Mouse (Mus musculus) intestine, embryonic 14.5 days (tissue): ENCODE data around the gene Polr2l. TPM values are rescaled to one million over a fixed set of nuclear protein-coding genes. Genes with fewer than 3 reads are reported as not detected.

Experiments used
- ATAC-seq: fragments of 200-750 bp; cut with Nextera tagmentation; replicated peaks from 2 replicates; pipeline ENCODE4 v1.8.0; 2017; ENCODE audit warnings: low read depth, moderate number of reproducible peaks, moderate TSS enrichment, moderate library complexity; ENCODE audit not compliant: low FRiP score, low TSS enrichment
- DNase-seq: peaks from one replicate; pipeline ENCODE4 v3.0.0-alpha.2; 2018; ENCODE audit warnings: low spot score
- H3K27ac ChIP-seq: fragments of 300-500 bp; sonication (generic); 2 replicates; pipeline ENCODE4 v1.5.1; 2014; ENCODE audit warnings: low read depth, mild to moderate bottlenecking, control low read depth
- H3K27me3 ChIP-seq: fragments of 300-500 bp; sonication (generic); replicated peaks from 2 replicates; pipeline ENCODE4 v1.6.1; 2014; ENCODE audit warnings: low read length, control low read depth; ENCODE audit not compliant: control insufficient read depth, insufficient read depth
- H3K36me3 ChIP-seq: fragments of 300-500 bp; sonication (generic); 2 replicates; pipeline ENCODE4 v1.6.1; 2014; ENCODE audit warnings: low read length, control low read depth; ENCODE audit not compliant: control insufficient read depth, insufficient read depth
- H3K4me1 ChIP-seq: fragments of 300-500 bp; sonication (generic); replicated peaks from 2 replicates; pipeline ENCODE4 v1.6.1; 2014; ENCODE audit warnings: low read length, control low read depth, mixed read lengths; ENCODE audit not compliant: control insufficient read depth, insufficient read depth
- H3K4me2 ChIP-seq: fragments of 300-500 bp; sonication (generic); 2 replicates; pipeline ENCODE4 v1.6.1; 2014; ENCODE audit warnings: low read length
- H3K4me3 ChIP-seq: fragments of 300-500 bp; sonication (generic); 2 replicates; pipeline ENCODE4 v1.5.1; 2014; ENCODE audit warnings: low read depth, low read length, control low read depth, mixed read lengths
- H3K9ac ChIP-seq: fragments of 300-500 bp; sonication (generic); 2 replicates; pipeline ENCODE4 v1.6.1; 2014; ENCODE audit warnings: mild to moderate bottlenecking, low read length
- H3K9me3 ChIP-seq: fragments of 300-500 bp; sonication (generic); 2 replicates; pipeline ENCODE4 v1.6.1; 2016; ENCODE audit warnings: low read length, control low read depth; ENCODE audit not compliant: control insufficient read depth
- WGBS: fragments of 180-500 bp; shearing (Covaris S2); extraction: QIAGEN DNeasy Blood & Tissue Kit; methylation state at CpG from one replicate; pipeline ENCODE4 v1.1.7; 2014; 5-methylcytosine and 5-hydroxymethylcytosine counted together
- polyA plus RNA-seq: library from polyadenylated mRNA; unstranded; fragments of >200 nt; fragmentation: Nextera tagmentation; extraction: Ambion mirVana; gene quantifications from 2 replicates; pipeline ENCODE4 v1.2.1, GENCODE M21; 2014

The Polr2l gene
- 67.7 and 73.4 TPM in 2 replicates for polyA plus RNA-seq

GRCm38 (mm10) chr7:141475011-141475804, at the start of gene Polr2l, which contains the start of gene Tspan4:
Gene Polr2l (minus strand): TSS chr7:141475132.
Gene Tspan4 (plus strand): TSS chr7:141475240.
- Histone ChIP-seq H3K9ac (peak within 1 kb of the TSS; percentile 86), H3K4me1 (peaks cover 31% of the 10 kb centered on the region), H3K9me3 (no peaks in the 10 kb centered on the region), H3K4me3 (peak within 1 kb of the TSS; percentile 88), H3K36me3 (peaks cover 25% of the 10 kb centered on the region), H3K27me3 (no peaks in the 10 kb centered on the region), H3K27ac (peak within 1 kb of the TSS; percentile 95), H3K4me2 (peak within 1 kb of the TSS; percentile 97)
- peak; percentile 96 for DNase-seq
- under 1% methylated on average over 84 of the region's 87 CpGs for WGBS
- ATAC-seq, result peak; percentile 63

- DNase-seq, result no peak
- no peaks in the 10 kb centered on the region for H3K27me3 ChIP-seq
- H3K36me3 ChIP-seq, result peaks cover 20% of the 10 kb centered on the region
- H3K9me3 ChIP-seq, result no peaks in the 10 kb centered on the region
- no peak overlapping the region for H3K4me2 ChIP-seq
- no peak overlapping the region for H3K9ac ChIP-seq
- H3K4me3 ChIP-seq, result no peak overlapping the region
- H3K4me1 ChIP-seq, result no peaks in the 10 kb centered on the region
- ATAC-seq, result no peak
- no peak overlapping the region for H3K27ac ChIP-seq
- WGBS, result 81% methylated on average over 4 of the region's 4 CpGs
These were observed 49.3 kb upstream of the Polr2l start for GRCm38 (mm10) chr7:141524271-141524670.

- ATAC-seq (no peak), DNase-seq (no peak)
- Histone ChIP-seq H3K9me3 (no peaks in the 10 kb centered on the region), H3K4me3 (no peak overlapping the region), H3K27me3 (no peaks in the 10 kb centered on the region), H3K9ac (no peak overlapping the region), H3K4me2 (no peak overlapping the region), H3K4me1 (no peaks in the 10 kb centered on the region), H3K36me3 (peaks cover 19% of the 10 kb centered on the region), H3K27ac (no peak overlapping the region)
- whole genome bisulfite sequencing, result 44% methylated on average over 4 of the region's 4 CpGs
These were observed 48.1 kb upstream of the Polr2l start for GRCm38 (mm10) chr7:141523007-141523406.

GRCm38 (mm10) chr7:141519795-141520194, 44.9 kb upstream of the Polr2l start:
- no peak overlapping the region for H3K27ac ChIP-seq
- no peak overlapping the region for H3K9ac ChIP-seq
- H3K4me1 ChIP-seq, result no peaks in the 10 kb centered on the region
- ATAC-seq, result no peak
- H3K36me3 ChIP-seq, result peaks cover 28% of the 10 kb centered on the region
- no peak overlapping the region for H3K4me2 ChIP-seq
- H3K4me3 ChIP-seq, result no peak overlapping the region
- no peak for DNase-seq
- H3K9me3 ChIP-seq, result no peaks in the 10 kb centered on the region
- WGBS, result 73% methylated on average over 1 of the region's 1 CpGs
- no peaks in the 10 kb centered on the region for H3K27me3 ChIP-seq

- ATAC-seq, result no peak
- no peak overlapping the region for H3K4me3 ChIP-seq
- 79% methylated on average over 3 of the region's 3 CpGs for WGBS
These were observed 44.0 kb upstream of the Polr2l start for GRCm38 (mm10) chr7:141518926-141519325.

GRCm38 (mm10) chr7:141518296-141518695, 43.4 kb upstream of the Polr2l start:
- H3K4me3 ChIP-seq, result no peak overlapping the region
- 89% methylated on average over 5 of the region's 5 CpGs for WGBS
- H3K4me1 ChIP-seq, result no peaks in the 10 kb centered on the region
- H3K36me3 ChIP-seq, result peaks cover 29% of the 10 kb centered on the region
- H3K4me2 ChIP-seq, result no peak overlapping the region
- ATAC-seq (no peak), DNase-seq (no peak)
- H3K27me3 ChIP-seq, result no peaks in the 10 kb centered on the region
- no peak overlapping the region for H3K27ac ChIP-seq
- no peaks in the 10 kb centered on the region for H3K9me3 ChIP-seq
- H3K9ac ChIP-seq, result no peak overlapping the region

More at GRCm38 (mm10) chr7:141518926-141519325, 44.0 kb upstream of the Polr2l start:
- Histone ChIP-seq H3K4me2 (no peak overlapping the region), H3K9ac (no peak overlapping the region), H3K36me3 (peaks cover 29% of the 10 kb centered on the region), H3K9me3 (no peaks in the 10 kb centered on the region), H3K4me1 (no peaks in the 10 kb centered on the region), H3K27me3 (no peaks in the 10 kb centered on the region), H3K27ac (no peak overlapping the region)
- no peak for DNase-seq

GRCm38 (mm10) chr7:141517638-141518037, 42.7 kb upstream of the Polr2l start:
- H3K9me3 ChIP-seq, result no peaks in the 10 kb centered on the region
- H3K27me3 ChIP-seq, result no peaks in the 10 kb centered on the region
- no peak overlapping the region for H3K27ac ChIP-seq
- no peak overlapping the region for H3K4me2 ChIP-seq
- H3K36me3 ChIP-seq, result peaks cover 29% of the 10 kb centered on the region
- H3K4me3 ChIP-seq, result no peak overlapping the region
- WGBS, result 87% methylated on average over 4 of the region's 4 CpGs
- H3K4me1 ChIP-seq, result no peaks in the 10 kb centered on the region
- no peak overlapping the region for H3K9ac ChIP-seq
- DNase-seq (no peak), ATAC-seq (no peak)

- Histone ChIP-seq H3K9ac (no peak overlapping the region), H3K27ac (no peak overlapping the region), H3K4me2 (no peak overlapping the region), H3K36me3 (peaks cover 7% of the 10 kb centered on the region; the same call in 1 of the 2 replicates), H3K4me3 (no peak overlapping the region), H3K4me1 (no peaks in the 10 kb centered on the region), H3K9me3 (no peaks in the 10 kb centered on the region), H3K27me3 (no peaks in the 10 kb centered on the region)
- DNase-seq (no peak), ATAC-seq (no peak)
- 72% methylated on average over 8 of the region's 8 CpGs for WGBS
These were observed 35.8 kb upstream of the Polr2l start for GRCm38 (mm10) chr7:141510681-141511191.
